Mouse (Mus musculus) limb, embryonic 14.5 days (tissue): ENCODE measurements around the gene Rcn1. TPM values are rescaled to one million over a fixed set of nuclear protein-coding genes. Genes with fewer than 3 reads are reported as not detected.

Source experiments
- ATAC-seq: fragments of 200-750 bp; cut with Nextera tagmentation; 2 replicates; pipeline ENCODE4 v1.8.0; 2017; ENCODE audit warnings: low read depth, moderate number of reproducible peaks, moderate TSS enrichment; ENCODE audit not compliant: low FRiP score
- DNase-seq: peaks from one replicate; pipeline ENCODE4 v3.0.0-alpha.2; 2015; ENCODE audit warnings: low spot score
- H3K27ac ChIP-seq: fragments of 300-500 bp; sonication (generic); replicated peaks from 2 replicates; pipeline ENCODE4 v1.5.1; 2014; ENCODE audit warnings: low read depth, mild to moderate bottlenecking, low read length, moderate library complexity, mixed read lengths
- H3K27me3 ChIP-seq: fragments of 300-500 bp; sonication (generic); 2 replicates; pipeline ENCODE4 v1.6.1; 2014; ENCODE audit warnings: low read length, mixed read lengths; ENCODE audit not compliant: control insufficient read depth, insufficient read depth
- H3K36me3 ChIP-seq: fragments of 300-500 bp; sonication (generic); 2 replicates; pipeline ENCODE4 v1.6.1; 2014; ENCODE audit warnings: mild to moderate bottlenecking, low read length, moderate library complexity, mixed read lengths; ENCODE audit not compliant: control insufficient read depth, insufficient read depth
- H3K4me1 ChIP-seq: fragments of 300-500 bp; sonication (generic); 2 replicates; pipeline ENCODE4 v1.6.1; 2014; ENCODE audit warnings: antibody characterized with exemption, low read length, mixed read lengths; ENCODE audit not compliant: control insufficient read depth, insufficient read depth
- H3K4me2 ChIP-seq: fragments of 300-500 bp; sonication (generic); replicated peaks from 2 replicates; pipeline ENCODE4 v1.6.1; 2014; ENCODE audit warnings: low read depth, mild to moderate bottlenecking, low read length, moderate library complexity; ENCODE audit not compliant: severe bottlenecking
- H3K4me3 ChIP-seq: fragments of 300-500 bp; sonication (generic); replicated peaks from 2 replicates; pipeline ENCODE4 v1.5.1; 2014; ENCODE audit warnings: low read length
- H3K9ac ChIP-seq: fragments of 300-500 bp; sonication (generic); 2 replicates; pipeline ENCODE4 v1.6.1; 2014; ENCODE audit warnings: mild to moderate bottlenecking, low read depth, low read length, moderate library complexity; ENCODE audit not compliant: severe bottlenecking
- H3K9me3 ChIP-seq: fragments of 300-500 bp; sonication (generic); 2 replicates; pipeline ENCODE4 v1.6.1; 2016; ENCODE audit warnings: low read length; ENCODE audit not compliant: control insufficient read depth
- POLR2A ChIP-seq: fragments of 200-500 bp; IDR thresholded peaks from 2 replicates; pipeline ENCODE4 v1.8.0; 2012; ENCODE audit warnings: inconsistent platforms, mild to moderate bottlenecking, moderate library complexity, borderline replicate concordance; ENCODE audit not compliant: insufficient read depth, insufficient read length; ENCODE audit errors: extremely low read depth
- WGBS: fragments of 180-500 bp; shearing (Covaris S2); extraction: QIAGEN DNeasy Blood & Tissue Kit; methylation state at CpG from one replicate; pipeline ENCODE4 v1.1.7; 2014; 5-methylcytosine and 5-hydroxymethylcytosine counted together
- polyA plus RNA-seq, 2 experiments: library from polyadenylated mRNA; depleted of rRNA in 1 of 2; stranded (reverse) in 1 of 2; unstranded in 1 of 2; fragments of >200 nt; fragmentation: Nextera tagmentation in 1 of 2; extraction: Ambion mirVana in 1 of 2; gene quantifications; 2 replicates each; pipeline versions ENCODE4 v1.2.1 to v1.2.3; 2012 to 2014

Rcn1 gene
- polyA plus RNA-seq, 2 experiments: 185 to 259 TPM

DNA sequence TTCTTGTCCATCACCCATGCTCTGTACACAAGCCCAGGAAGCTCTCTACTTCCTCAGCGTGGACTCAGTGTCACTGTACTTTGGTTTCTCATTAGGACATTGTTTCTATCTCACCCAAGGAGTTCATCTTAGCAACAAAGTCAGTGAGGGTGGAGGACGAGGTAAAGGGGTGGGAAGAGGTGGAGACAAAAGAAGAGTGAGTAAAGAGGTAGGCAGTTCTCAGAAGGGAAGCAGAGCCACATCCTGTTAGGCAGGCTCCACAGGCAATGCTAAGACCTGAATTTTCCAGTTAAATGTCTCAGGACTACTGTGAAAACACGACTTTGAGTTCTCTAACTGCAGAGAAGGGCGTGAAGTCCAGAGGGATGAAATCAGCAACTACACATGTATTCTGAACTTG, 12.7 kb downstream of the Rcn1 start:
- no peak overlapping the region for H3K4me3 ChIP-seq
- H3K36me3 ChIP-seq: peaks cover 68% of the 10 kb centered on the region
- no peak overlapping the region for H3K9ac ChIP-seq
- DNase-seq (no peak), ATAC-seq (no peak)
- H3K4me1 ChIP-seq: no peaks in the 10 kb centered on the region
- no peak overlapping the region for H3K27ac ChIP-seq
- H3K4me2 ChIP-seq: no peak overlapping the region
- WGBS: 79% methylated on average over 4 of the region's 4 CpGs
- no peak for TF ChIP-seq POLR2A
- H3K27me3 ChIP-seq: no peaks in the 10 kb centered on the region
- H3K9me3 ChIP-seq: no peaks in the 10 kb centered on the region

DNA sequence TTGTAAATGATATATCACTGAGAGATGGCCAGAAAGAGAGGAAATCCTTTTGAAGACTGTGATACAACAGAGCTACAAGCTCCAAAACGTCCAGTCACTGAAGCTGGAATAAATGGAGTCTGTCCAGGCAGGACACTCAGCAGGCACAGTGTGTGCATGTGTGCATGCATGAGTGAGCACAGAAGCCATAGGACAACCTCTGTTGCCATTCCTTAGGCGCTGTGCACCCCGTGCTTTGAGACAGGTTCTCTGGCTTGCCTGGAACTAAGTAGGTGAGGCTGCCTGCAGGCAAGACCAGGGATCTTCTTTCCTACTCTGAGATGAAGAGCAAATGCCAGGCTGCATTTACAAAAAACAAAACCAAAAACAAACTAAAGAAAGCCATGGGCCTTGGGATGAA, 14.1 kb downstream of the Rcn1 start:
- Histone ChIP-seq H3K9ac (no peak overlapping the region), H3K4me1 (no peaks in the 10 kb centered on the region), H3K4me2 (no peak overlapping the region), H3K4me3 (no peak overlapping the region), H3K27me3 (no peaks in the 10 kb centered on the region), H3K9me3 (no peaks in the 10 kb centered on the region), H3K27ac (no peak overlapping the region), H3K36me3 (peaks cover 54% of the 10 kb centered on the region)
- TF ChIP-seq POLR2A: no peak
- WGBS: 84% methylated on average over 3 of the region's 3 CpGs
- DNase-seq: no peak
- no peak for ATAC-seq

DNA sequence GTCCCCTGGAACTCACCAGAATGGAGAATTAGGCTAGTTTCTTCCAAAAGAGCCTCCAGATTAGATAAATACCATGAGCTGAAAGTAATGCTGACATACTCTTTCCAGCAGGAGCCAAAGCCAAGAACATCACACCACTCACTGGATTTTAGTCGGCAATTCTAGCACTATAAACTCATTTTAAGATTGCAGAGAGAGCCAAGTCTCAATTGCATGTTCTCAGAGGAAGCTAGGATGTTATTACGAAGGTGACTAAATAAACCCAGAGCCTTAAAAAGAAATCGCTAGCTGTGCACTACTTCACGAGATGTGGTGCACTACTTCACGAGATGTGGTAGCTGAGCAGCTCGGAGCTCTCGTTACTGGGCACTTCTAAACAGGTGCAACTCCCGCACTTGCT, 16.1 kb downstream of the Rcn1 start:
- Histone ChIP-seq H3K4me2 (no peak overlapping the region), H3K36me3 (peaks cover 36% of the 10 kb centered on the region), H3K4me1 (no peaks in the 10 kb centered on the region), H3K4me3 (no peak overlapping the region), H3K27ac (no peak overlapping the region), H3K9me3 (no peaks in the 10 kb centered on the region), H3K9ac (no peak overlapping the region), H3K27me3 (no peaks in the 10 kb centered on the region)
- DNase-seq (no peak), ATAC-seq (no peak; the same call in 1 of the 2 replicates)
- 64% methylated on average over 8 of the region's 8 CpGs for WGBS
- TF ChIP-seq POLR2A: no peak

DNA sequence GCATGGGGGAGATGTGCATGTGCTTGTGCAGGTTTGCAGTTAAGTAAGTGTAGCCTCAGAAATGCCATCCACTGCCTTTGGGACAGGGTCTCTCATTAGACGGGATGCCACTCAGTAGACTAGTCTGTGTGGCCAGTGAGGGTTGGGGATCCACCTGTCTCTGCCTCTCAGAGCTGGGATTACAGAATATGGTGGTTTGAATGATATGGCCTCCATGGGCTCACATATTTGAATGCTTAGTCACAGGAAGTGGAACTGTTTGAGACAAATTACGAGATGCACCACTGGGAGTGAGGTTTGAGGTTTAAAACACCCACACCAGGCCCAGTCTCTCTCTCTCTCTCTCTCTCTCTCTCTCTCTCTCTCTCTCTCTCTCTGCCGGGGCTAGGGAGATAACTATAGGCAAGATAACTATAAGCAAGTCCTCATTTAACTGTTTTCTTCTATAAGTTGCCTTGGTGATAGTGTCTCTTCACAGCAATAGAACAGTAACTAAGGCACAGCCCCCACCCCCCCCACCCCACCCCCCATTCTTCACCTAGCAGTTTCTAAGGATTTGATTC, 18.3 kb downstream of the Rcn1 start:
- Histone ChIP-seq H3K9ac (no peak overlapping the region), H3K27ac (no peak overlapping the region), H3K27me3 (no peaks in the 10 kb centered on the region), H3K9me3 (no peaks in the 10 kb centered on the region), H3K4me1 (no peaks in the 10 kb centered on the region), H3K36me3 (peaks cover 14% of the 10 kb centered on the region), H3K4me3 (no peak overlapping the region), H3K4me2 (no peak overlapping the region)
- 80% methylated on average over 3 of the region's 3 CpGs for WGBS
- TF ChIP-seq POLR2A: no peak
- ATAC-seq (no peak), DNase-seq (no peak)

DNA sequence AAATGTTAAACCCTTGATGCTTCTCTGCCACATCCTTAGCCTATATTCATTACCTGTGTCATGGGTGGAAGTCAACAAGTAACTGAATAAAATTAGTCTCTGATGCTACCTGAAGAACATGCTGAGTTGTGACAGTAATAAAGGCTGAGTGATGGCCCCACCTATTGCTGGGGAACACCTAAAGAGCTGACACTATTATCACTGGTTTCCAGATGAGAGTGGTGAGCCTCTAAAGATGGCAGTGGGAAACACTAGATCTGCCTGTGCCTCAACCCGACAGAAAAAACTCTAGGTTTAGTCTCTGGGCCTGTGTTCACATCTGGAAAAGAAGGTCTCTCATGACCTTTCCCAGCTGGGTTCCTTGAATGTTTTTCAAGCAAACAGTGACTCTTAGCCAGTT, 19.4 kb downstream of the Rcn1 start:
- Histone ChIP-seq H3K27ac (no peak overlapping the region), H3K4me2 (no peak overlapping the region), H3K4me1 (no peaks in the 10 kb centered on the region), H3K36me3 (peaks cover 2% of the 10 kb centered on the region; the same call in 1 of the 2 replicates), H3K9ac (no peak overlapping the region), H3K4me3 (no peak overlapping the region), H3K9me3 (no peaks in the 10 kb centered on the region), H3K27me3 (no peaks in the 10 kb centered on the region)
- DNase-seq (no peak), ATAC-seq (no peak)
- no peak for TF ChIP-seq POLR2A
- WGBS: 74% methylated on average over 1 of the region's 1 CpGs

DNA sequence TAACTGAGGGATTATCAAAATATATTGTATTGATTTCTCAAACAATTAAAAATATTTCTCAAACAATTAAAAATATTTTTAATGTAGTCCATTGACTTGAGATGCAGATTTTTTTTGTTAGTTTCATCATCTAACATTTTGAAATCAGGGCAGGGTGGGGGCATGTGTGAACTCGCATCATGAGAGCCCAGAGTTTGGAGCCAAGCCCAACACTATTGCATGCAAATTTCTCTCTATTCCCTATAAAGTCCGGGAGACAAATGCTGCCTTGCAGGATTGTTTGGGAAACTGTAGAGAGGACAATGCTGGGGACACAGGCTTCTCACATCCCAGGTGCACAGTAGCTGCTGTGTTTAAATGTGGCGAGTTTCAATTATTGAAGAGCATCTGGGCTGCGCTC, 23.4 kb downstream of the Rcn1 start:
- Histone ChIP-seq H3K4me2 (no peak overlapping the region), H3K9me3 (no peaks in the 10 kb centered on the region), H3K36me3 (no peaks in the 10 kb centered on the region), H3K9ac (no peak overlapping the region), H3K27me3 (no peaks in the 10 kb centered on the region), H3K4me1 (peaks cover 3% of the 10 kb centered on the region; the same call in 1 of the 2 replicates), H3K27ac (no peak overlapping the region), H3K4me3 (no peak overlapping the region)
- ATAC-seq: no peak
- DNase-seq: no peak
- TF ChIP-seq POLR2A: no peak
- WGBS: 70% methylated on average over 4 of the region's 4 CpGs
